Mouse (Mus musculus) fat pad, adult 2 months (tissue): ENCODE data around the gene Brwd3.
A peak's percentile ranks its signal among the peaks of the same experiment; 100 is the strongest.

Experiments
- DNase-seq: peaks from one replicate; pipeline ENCODE4 v3.0.0-alpha.2; 2011; ENCODE audit warnings: low read depth, low spot score; ENCODE audit errors: extremely low read depth

The Brwd3 gene

GRCm38 (mm10) chrX:108834090-108834774, at the start of gene Brwd3:
TSS of gene Brwd3 (minus strand) at chrX:108834372.
- DNase-seq = peak; percentile 67

GRCm38 (mm10) chrX:108862632-108863031, 28.5 kb upstream of the Brwd3 start:
- DNase-seq = no peak

GRCm38 (mm10) chrX:108842705-108843104, 8.5 kb upstream of the Brwd3 start:
- no peak for DNase-seq

DNA sequence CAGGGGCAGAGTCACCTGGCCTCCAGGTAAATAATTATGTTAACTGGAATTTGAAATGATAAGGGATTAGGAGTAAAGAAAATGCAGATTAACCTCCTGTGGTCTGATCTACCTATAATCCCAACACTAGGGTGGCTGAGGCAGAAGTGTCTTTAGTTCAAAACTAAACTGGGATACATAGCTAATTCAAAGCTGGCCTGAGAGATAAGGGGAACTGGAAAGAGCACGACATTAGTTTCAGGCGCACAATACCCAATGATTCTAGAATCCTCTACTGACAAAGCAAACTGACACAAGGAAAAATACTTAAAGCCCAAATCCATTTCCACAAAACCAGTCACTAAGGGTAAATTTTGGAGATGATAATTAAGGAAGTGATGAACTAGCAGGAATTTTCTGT, 2.2 kb upstream of the Brwd3 start:
- DNase-seq = no peak

- DNase-seq = no peak
Measured at GRCm38 (mm10) chrX:108835233-108835632, 1.1 kb upstream of the Brwd3 start.

GRCm38 (mm10) chrX:108833381-108834020, 671 bp downstream of the Brwd3 start:
- DNase-seq = no peak

- DNase-seq = no peak
Measured at GRCm38 (mm10) chrX:108832674-108833189, 1.4 kb downstream of the Brwd3 start.

DNA sequence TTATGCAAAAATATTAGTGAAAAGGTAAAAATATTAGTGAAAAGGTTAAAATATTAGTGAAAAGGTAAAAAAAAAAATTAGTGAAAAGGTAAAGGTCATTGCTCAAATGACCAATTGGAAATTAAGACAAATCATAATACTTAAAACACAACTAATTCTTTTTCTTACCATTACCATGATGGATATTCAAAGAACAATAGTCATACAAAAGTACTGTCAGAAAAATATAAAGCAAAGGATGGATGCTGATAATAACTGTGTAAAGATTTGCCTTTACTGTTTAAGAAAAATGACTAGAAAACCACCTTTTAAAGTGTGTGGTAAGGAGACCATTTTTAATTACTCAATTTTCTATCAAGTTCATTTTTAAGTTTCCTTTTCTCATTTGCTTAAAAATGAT, 2.9 kb downstream of the Brwd3 start:
- DNase-seq = no peak

GRCm38 (mm10) chrX:108828111-108828510, 6.1 kb downstream of the Brwd3 start:
- peak; percentile 36 for DNase-seq

DNA sequence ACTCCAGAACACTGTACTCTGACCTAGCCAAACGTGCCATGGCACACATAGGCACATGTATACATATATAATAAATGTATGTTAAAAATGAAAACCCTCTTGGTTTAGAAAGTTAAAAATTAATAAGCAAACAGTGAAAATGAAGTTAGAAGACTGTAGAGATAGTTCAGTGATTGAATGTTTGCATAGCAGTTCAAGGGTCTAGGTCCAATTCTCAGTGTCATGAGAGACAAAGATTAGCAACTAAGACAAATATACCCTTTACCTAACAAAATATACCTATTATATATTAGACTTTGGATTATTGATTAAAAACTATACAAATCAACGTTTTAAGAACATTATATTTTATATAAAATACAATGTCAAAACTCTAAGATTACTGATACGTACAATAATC, 36.9 kb downstream of the Brwd3 start:
- no peak for DNase-seq

DNA sequence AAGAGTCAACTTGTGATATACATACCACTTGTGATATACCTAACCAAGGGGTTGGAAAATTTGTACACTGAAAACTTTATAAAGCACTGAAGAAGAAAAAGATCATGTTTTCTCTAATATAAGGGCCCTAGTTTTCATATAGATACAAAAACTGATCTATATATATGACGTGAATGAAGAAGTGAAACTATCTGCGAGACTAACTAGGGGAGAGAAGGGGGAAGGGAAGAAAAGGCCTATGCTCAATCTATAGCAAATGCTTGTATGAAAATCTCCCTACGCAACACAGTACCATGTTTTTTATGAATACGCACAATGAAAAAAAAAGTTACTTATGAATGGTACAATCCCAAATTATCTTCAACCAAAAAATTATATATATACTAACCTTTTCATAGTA, 50.4 kb downstream of the Brwd3 start:
- no peak for DNase-seq

GRCm38 (mm10) chrX:108731755-108732154, 102.4 kb downstream of the Brwd3 start:
- no peak for DNase-seq

GRCm38 (mm10) chrX:108729564-108729963, 104.6 kb downstream of the Brwd3 start:
- DNase-seq = no peak

- no peak for DNase-seq
Measured at GRCm38 (mm10) chrX:108729068-108729467, 105.1 kb downstream of the Brwd3 start.

DNA sequence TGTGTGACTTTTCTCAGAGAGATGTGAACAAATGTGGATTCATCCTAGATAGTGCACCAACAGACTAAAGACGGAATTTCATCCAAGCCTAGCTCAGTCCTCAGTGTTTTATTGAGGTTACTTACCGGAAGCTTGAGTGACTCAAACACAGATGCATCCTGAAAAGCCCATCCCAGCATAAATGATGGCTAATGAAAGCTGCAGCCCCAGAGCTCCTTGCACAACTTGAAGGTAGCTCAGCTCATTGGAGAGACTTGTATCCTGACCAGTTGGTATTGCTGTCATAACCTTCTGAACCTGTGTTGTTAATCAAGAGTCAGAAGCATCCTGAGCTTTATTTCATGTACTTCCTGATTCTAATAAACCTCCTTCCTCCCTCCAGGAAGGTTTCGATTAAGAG, 105.8 kb downstream of the Brwd3 start:
- DNase-seq = no peak

- no peak for DNase-seq
Measured at GRCm38 (mm10) chrX:108724241-108724640, 109.9 kb downstream of the Brwd3 start.

GRCm38 (mm10) chrX:108722447-108722846, 111.7 kb downstream of the Brwd3 start:
- no peak for DNase-seq

DNA sequence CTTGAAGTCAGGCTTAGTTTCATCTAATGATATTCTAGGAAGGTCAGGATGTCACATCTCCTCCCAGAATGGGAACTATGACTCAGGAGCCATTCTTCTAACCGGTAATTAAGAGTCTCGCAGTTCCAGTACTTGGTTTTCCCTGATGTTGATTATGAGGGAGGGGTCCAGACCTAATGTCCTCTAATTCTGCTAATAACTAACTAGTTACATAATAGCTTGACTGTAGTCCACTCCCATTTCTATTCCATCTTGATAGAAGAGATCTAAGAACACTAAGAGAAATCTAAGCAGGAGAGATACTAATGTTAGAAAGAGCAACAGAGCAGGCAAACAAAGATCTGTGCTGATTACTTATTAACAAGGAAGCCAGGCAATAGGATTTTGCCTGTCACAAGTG, 129.9 kb downstream of the Brwd3 start:
- no peak for DNase-seq
